Mouse (Mus musculus): ENCODE results near the gene Plin4. TPM values are rescaled to one million over a fixed set of nuclear protein-coding genes. Genes with fewer than 3 reads are reported as not detected.
"Not testable (repeated sequence)": the region's sequence is repeated elsewhere in the genome, so short reads cannot be mapped to it uniquely, and the experiment has no call there.

The Plin4 gene
- polyA plus RNA-seq, 1 experiment from 2014 or later, result 0.11 TPM

- Histone ChIP-seq H3K9ac (replicated peaks) (no peak overlapping the region), H3K4me1 (no peaks in the 10 kb centered on the region), H3K4me3 (no peak overlapping the region), H3K27me3 (no peaks in the 10 kb centered on the region), H3K9me3 (no peaks in the 10 kb centered on the region), H3K36me3 (peaks cover 62% of the 10 kb centered on the region), H3K27ac (replicated peaks) (no peak overlapping the region), H3K4me2 (replicated peaks) (no peak overlapping the region)
- WGBS, result 91% methylated on average over 12 of the region's 12 CpGs
- ATAC-seq (replicated peaks), result no peak
Measured at GRCm38 (mm10) chr17:56096883-56097282, 12.7 kb downstream of the Plin4 start.

- Histone ChIP-seq H3K27me3 (no peaks in the 10 kb centered on the region), H3K9me3 (no peaks in the 10 kb centered on the region), H3K27ac (replicated peaks) (no peak overlapping the region), H3K9ac (replicated peaks) (no peak overlapping the region), H3K36me3 (peaks cover 37% of the 10 kb centered on the region), H3K4me2 (replicated peaks) (no peak overlapping the region), H3K4me3 (no peak overlapping the region), H3K4me1 (no peaks in the 10 kb centered on the region)
- ATAC-seq (replicated peaks), result no peak
- WGBS, result 88% methylated on average over 1 of the region's 1 CpGs
Measured at GRCm38 (mm10) chr17:56092794-56093193, 16.8 kb downstream of the Plin4 start.

- WGBS, result 85% methylated on average over 1 of the region's 1 CpGs
- Histone ChIP-seq H3K9ac (replicated peaks) (no peak overlapping the region), H3K27ac (replicated peaks) (no peak overlapping the region), H3K27me3 (no peaks in the 10 kb centered on the region), H3K9me3 (no peaks in the 10 kb centered on the region), H3K4me3 (no peak overlapping the region), H3K36me3 (peaks cover 34% of the 10 kb centered on the region), H3K4me1 (no peaks in the 10 kb centered on the region), H3K4me2 (replicated peaks) (no peak overlapping the region)
- ATAC-seq (replicated peaks), result no peak
Measured at GRCm38 (mm10) chr17:56092312-56092711, 17.3 kb downstream of the Plin4 start.

- peak; percentile 51 for ATAC-seq (replicated peaks)
- Histone ChIP-seq H3K36me3 (peaks cover 12% of the 10 kb centered on the region; the same call in 1 of the 2 replicates), H3K4me3 (peak overlapping the region; percentile 88), H3K4me2 (replicated peaks) (peak overlapping the region; percentile 97), H3K9ac (replicated peaks) (peak overlapping the region; percentile 80), H3K9me3 (no peaks in the 10 kb centered on the region), H3K27me3 (no peaks in the 10 kb centered on the region), H3K4me1 (peaks cover 32% of the 10 kb centered on the region), H3K27ac (replicated peaks) (peak overlapping the region; percentile 29; the same call in 1 of the 2 replicates)
- 6% methylated on average over 8 of the region's 8 CpGs for WGBS
Measured at GRCm38 (mm10) chr17:56080781-56081585, 28.6 kb downstream of the Plin4 start.

GRCm38 (mm10) chr17:56079921-56080320, 29.7 kb downstream of the Plin4 start:
- no peaks in the 10 kb centered on the region for H3K27me3 ChIP-seq
- ATAC-seq (replicated peaks), result no peak
- H3K9me3 ChIP-seq, result no peaks in the 10 kb centered on the region
- peak overlapping the region; percentile 80 for H3K9ac ChIP-seq (replicated peaks)
- H3K36me3 ChIP-seq, result peaks cover 12% of the 10 kb centered on the region; the same call in 1 of the 2 replicates
- 2% methylated on average over 11 of the region's 11 CpGs for WGBS
- H3K4me3 ChIP-seq, result peak overlapping the region; percentile 88
- H3K4me2 ChIP-seq (replicated peaks), result peak overlapping the region; percentile 97
- peaks cover 38% of the 10 kb centered on the region for H3K4me1 ChIP-seq
- H3K27ac ChIP-seq (replicated peaks), result peak overlapping the region; percentile 68; the same call in 1 of the 2 replicates

GRCm38 (mm10) chr17:56078880-56079795, 30.5 kb downstream of the Plin4 start, which contains the start of gene Hdgfl2:
Gene Hdgfl2, plus strand, starts transcription at chr17:56079634.
- Histone ChIP-seq H3K9me3 (no peaks in the 10 kb centered on the region), H3K36me3 (peaks cover 9% of the 10 kb centered on the region; the same call in 1 of the 2 replicates), H3K27ac (replicated peaks) (peak within 1 kb of the TSS; percentile 68), H3K27me3 (no peaks in the 10 kb centered on the region), H3K4me1 (peaks cover 39% of the 10 kb centered on the region), H3K4me2 (replicated peaks) (peak within 1 kb of the TSS; percentile 97), H3K4me3 (peak within 1 kb of the TSS; percentile 88), H3K9ac (replicated peaks) (peak within 1 kb of the TSS; percentile 80)
- under 1% methylated on average over 60 of the region's 61 CpGs for WGBS
- peak; percentile 92 for ATAC-seq (replicated peaks)

GRCm38 (mm10) chr17:56078361-56078760, 31.2 kb downstream of the Plin4 start:
- Histone ChIP-seq H3K4me1 (peaks cover 44% of the 10 kb centered on the region), H3K4me2 (replicated peaks) (peak overlapping the region; percentile 97; the same call in 1 of the 2 replicates), H3K27ac (replicated peaks) (0 out of 2 replicates have a peak overlapping the region, but pooled peaks have one; percentile 35), H3K4me3 (peak overlapping the region; percentile 88)
- WGBS, result 65% methylated on average over 9 of the region's 9 CpGs
- H3K27me3 ChIP-seq; H3K9ac ChIP-seq (replicated peaks); H3K9me3 ChIP-seq; H3K36me3 ChIP-seq; ATAC-seq (replicated peaks): not testable (repeated sequence)

- peaks cover 40% of the 10 kb centered on the region for H3K4me1 ChIP-seq
- peaks cover 10% of the 10 kb centered on the region; the same call in 1 of the 2 replicates for H3K36me3 ChIP-seq
- H3K9me3 ChIP-seq, result no peaks in the 10 kb centered on the region
- H3K4me2 ChIP-seq (replicated peaks), result no peak overlapping the region
- H3K27ac ChIP-seq (replicated peaks), result no peak overlapping the region
- H3K27me3 ChIP-seq, result no peaks in the 10 kb centered on the region
- no peak overlapping the region for H3K4me3 ChIP-seq
- no peak overlapping the region for H3K9ac ChIP-seq (replicated peaks)
- no peak for ATAC-seq (replicated peaks)
- 89% methylated on average over 5 of the region's 5 CpGs for WGBS
Measured at GRCm38 (mm10) chr17:56077523-56077922, 32.1 kb downstream of the Plin4 start.

- Histone ChIP-seq H3K9ac (replicated peaks) (peak within 1 kb of the TSS; percentile 64), H3K4me3 (peak within 1 kb of the TSS; percentile 54), H3K36me3 (peaks cover 36% of the 10 kb centered on the region), H3K4me2 (replicated peaks) (peak within 1 kb of the TSS; percentile 64), H3K4me1 (peaks cover 15% of the 10 kb centered on the region), H3K27ac (replicated peaks) (peak within 1 kb of the TSS; percentile 83), H3K27me3 (no peaks in the 10 kb centered on the region), H3K9me3 (no peaks in the 10 kb centered on the region)
- ATAC-seq (replicated peaks), result peak; percentile 62
- WGBS, result under 1% methylated on average over 35 of the region's 35 CpGs
Measured at GRCm38 (mm10) chr17:56074827-56075208, 34.8 kb downstream of the Plin4 start, which contains the start of gene Ubxn6. Gene Ubxn6, minus strand, starts transcription at chr17:56075028.

GRCm38 (mm10) chr17:56074097-56074826, 35.3 kb downstream of the Plin4 start:
- 9% methylated on average over 22 of the region's 22 CpGs for WGBS
- peak overlapping the region; percentile 54 for H3K4me3 ChIP-seq
- H3K9ac ChIP-seq (replicated peaks), result peak overlapping the region; percentile 64
- peak overlapping the region; percentile 83 for H3K27ac ChIP-seq (replicated peaks)
- H3K4me1 ChIP-seq, result peaks cover 15% of the 10 kb centered on the region
- H3K4me2 ChIP-seq (replicated peaks), result peak overlapping the region; percentile 64
- H3K36me3 ChIP-seq, result peaks cover 42% of the 10 kb centered on the region
- ATAC-seq (replicated peaks), result peak; percentile 3
- no peaks in the 10 kb centered on the region for H3K27me3 ChIP-seq
- H3K9me3 ChIP-seq, result no peaks in the 10 kb centered on the region

GRCm38 (mm10) chr17:56072243-56072642, 37.4 kb downstream of the Plin4 start:
- no peak overlapping the region for H3K27ac ChIP-seq (replicated peaks)
- WGBS, result 92% methylated on average over 5 of the region's 5 CpGs
- no peak for ATAC-seq (replicated peaks)

More at GRCm38 (mm10) chr17:56072243-56072642, 37.4 kb downstream of the Plin4 start:
- Histone ChIP-seq H3K9ac (replicated peaks) (no peak overlapping the region), H3K4me1 (peaks cover 15% of the 10 kb centered on the region), H3K4me3 (no peak overlapping the region), H3K27me3 (no peaks in the 10 kb centered on the region), H3K4me2 (replicated peaks) (no peak overlapping the region), H3K36me3 (peaks cover 62% of the 10 kb centered on the region), H3K9me3 (no peaks in the 10 kb centered on the region)

Measured in forebrain, embryonic 15.5 days (tissue).